Mouse (Mus musculus) spleen, postnatal 0 days (tissue): ENCODE measurements around the gene Uqcr11. TPM values are rescaled to one million over a fixed set of nuclear protein-coding genes. Genes with fewer than 3 reads are reported as not detected.

Experiments used
- polyA plus RNA-seq: library from polyadenylated mRNA; unstranded; fragments of >200 nt; fragmentation: Nextera tagmentation; extraction: Ambion mirVana; gene quantifications from 2 replicates; pipeline ENCODE4 v1.2.1, GENCODE M21; 2015

Uqcr11 gene
- polyA plus RNA-seq = 586 and 595 TPM in 2 replicates

GRCm38 (mm10) chr10:80406684-80407501 lies at the start of gene Uqcr11:
Uqcr11 (minus strand) TSS chr10:80406830.

GRCm38 (mm10) chr10:80433513-80434232 lies 27.0 kb upstream of the Uqcr11 start, which contains the start of gene Tcf3:
Tcf3 (minus strand) TSS chr10:80433647.

GRCm38 (mm10) chr10:80399191-80399972 lies 7.2 kb downstream of the Uqcr11 start, which contains the start of gene Mbd3:
Mbd3 (minus strand) TSS chr10:80399550.

GRCm38 (mm10) chr10:80387522-80387959 lies 19.1 kb downstream of the Uqcr11 start, which contains the start of gene Mex3d:
Mex3d (minus strand) TSS chr10:80387659.

GRCm38 (mm10) chr10:80356001-80356682 lies 50.5 kb downstream of the Uqcr11 start, which contains the start of gene Plk5:
Plk5 (plus strand) TSS chr10:80356459.

Other genes with a start within 250 kb of the Uqcr11 start
- 139 and 157 TPM in 2 replicates for gene Cirbp, start 240.8 kb downstream of the Uqcr11 start, polyA plus RNA-seq
- 11.0 and 12.5 TPM in 2 replicates for gene 1600002K03Rik, start 233.9 kb downstream of the Uqcr11 start, polyA plus RNA-seq
- 2.0 and 3.0 TPM in 2 replicates for gene Efna2, start 227.3 kb downstream of the Uqcr11 start, polyA plus RNA-seq
- gene Mum1, start 180.4 kb downstream of the Uqcr11 start, polyA plus RNA-seq = 34.1 and 39.0 TPM in 2 replicates
- 272 and 282 TPM in 2 replicates for gene Ndufs7, start 157.7 kb downstream of the Uqcr11 start, polyA plus RNA-seq
- 6.0 and 8.6 TPM in 2 replicates for gene Gamt, start 145.8 kb downstream of the Uqcr11 start, polyA plus RNA-seq
- gene Dazap1, start 145.3 kb downstream of the Uqcr11 start, polyA plus RNA-seq = 45.5 and 45.9 TPM in 2 replicates
- gene Rps15, start 114.4 kb downstream of the Uqcr11 start, polyA plus RNA-seq = 877 and 915 TPM in 2 replicates
- 0.12 and 0.13 TPM in 2 replicates for gene Apc2, start 110.9 kb downstream of the Uqcr11 start, polyA plus RNA-seq
- gene 2310011J03Rik, start 86.3 kb downstream of the Uqcr11 start, polyA plus RNA-seq = 51.7 and 54.7 TPM in 2 replicates
- 5.2 and 5.4 TPM in 2 replicates for gene Pcsk4, start 77.3 kb downstream of the Uqcr11 start, polyA plus RNA-seq
- 5.7 and 6.7 TPM in 2 replicates for gene Reep6, start 76.9 kb downstream of the Uqcr11 start, polyA plus RNA-seq
- 3.7 and 3.8 TPM in 2 replicates for gene Adamtsl5, start 58.4 kb downstream of the Uqcr11 start, polyA plus RNA-seq
- 0.12 TPM in 1 of 2 replicates, not detected in the other for gene Plk5, start 50.4 kb downstream of the Uqcr11 start, polyA plus RNA-seq
- 2.8 TPM in 2 replicates for gene Mex3d, start 19.2 kb downstream of the Uqcr11 start, polyA plus RNA-seq
- gene Mbd3, start 7.3 kb downstream of the Uqcr11 start, polyA plus RNA-seq = 57.4 and 67.9 TPM in 2 replicates
- 82.3 and 82.6 TPM in 2 replicates for gene Tcf3, start 26.8 kb upstream of the Uqcr11 start, polyA plus RNA-seq
- gene Onecut3, start 88.0 kb upstream of the Uqcr11 start, polyA plus RNA-seq = not detected in 2 replicates
- 0.12 and 0.22 TPM in 2 replicates for gene Atp8b3, start 132.3 kb upstream of the Uqcr11 start, polyA plus RNA-seq
- gene Rexo1, start 154.7 kb upstream of the Uqcr11 start, polyA plus RNA-seq = 13.4 and 14.4 TPM in 2 replicates
- 16.4 and 16.8 TPM in 2 replicates for gene Klf16, start 170.5 kb upstream of the Uqcr11 start, polyA plus RNA-seq
- 69.6 and 77.5 TPM in 2 replicates for gene Abhd17a, start 183.5 kb upstream of the Uqcr11 start, polyA plus RNA-seq
- 39.0 and 42.3 TPM in 2 replicates for gene Scamp4, start 196.0 kb upstream of the Uqcr11 start, polyA plus RNA-seq
- gene Adat3, start 196.1 kb upstream of the Uqcr11 start, polyA plus RNA-seq = 5.7 and 6.3 TPM in 2 replicates
- 0.82 and 1.6 TPM in 2 replicates for gene Gm49322, start 199.2 kb upstream of the Uqcr11 start, polyA plus RNA-seq
- 67.7 and 75.0 TPM in 2 replicates for gene Csnk1g2, start 216.0 kb upstream of the Uqcr11 start, polyA plus RNA-seq